ENCODE assay signal across 29 mouse cellular contexts in genomic region chr6:146167207-146167606, GRCm38 (mm10).
DNase-seq lines count a peak whose midpoint lies in the region; ATAC-seq and TF ChIP-seq lines count a peak whose summit lies in the region.
"Had no signal": no experiment of that assay in that cellular context is flagged by ENCODE, and none has a peak within 500 bp of the region (broad histone marks: within the 10 kb centered on the region; RNA-seq: fewer than 3 reads in every experiment).

No protein-coding gene starts in this region.

- H3K4me2 ChIP-seq in forebrain, embryonic 11.5 days (ENCODE audit: low read depth, low read length, severe bottlenecking) = no peak overlapping the region
- H3K4me2 ChIP-seq in forebrain, embryonic 12.5 days = no peak overlapping the region
- H3K4me2 ChIP-seq in kidney, embryonic 15.5 days = no peak overlapping the region
- H3K4me2 ChIP-seq in lung, embryonic 14.5 days = no peak overlapping the region
- H3K4me2 ChIP-seq: embryonic facial prominence, embryonic 13.5 days; heart, embryonic 13.5 days; hindbrain, embryonic 14.5 days had no signal

- no peak overlapping the region for H3K9ac ChIP-seq in forebrain, embryonic 11.5 days (ENCODE audit: low read length)
- no peak overlapping the region for H3K9ac ChIP-seq in forebrain, embryonic 12.5 days
- H3K9ac ChIP-seq in kidney, embryonic 15.5 days = no peak overlapping the region
- H3K9ac ChIP-seq in lung, embryonic 14.5 days = no peak overlapping the region
- H3K9ac ChIP-seq: embryonic facial prominence, embryonic 13.5 days; forebrain, postnatal 0 days; heart, embryonic 13.5 days; hindbrain, embryonic 14.5 days had no signal

- H3K36me3 ChIP-seq in forebrain, embryonic 11.5 days (ENCODE audit: control insufficient read depth, insufficient read depth, low read length) = no peaks in the 10 kb centered on the region
- H3K36me3 ChIP-seq in forebrain, embryonic 12.5 days (replicated peaks) = no peaks in the 10 kb centered on the region
- H3K36me3 ChIP-seq in kidney, embryonic 15.5 days = no peaks in the 10 kb centered on the region
- no peaks in the 10 kb centered on the region for H3K36me3 ChIP-seq in lung, embryonic 14.5 days (ENCODE audit: insufficient read depth)
- H3K36me3 ChIP-seq: embryonic facial prominence, embryonic 10.5 days; embryonic facial prominence, embryonic 13.5 days had no signal

- DNase-seq in forebrain, embryonic 11.5 days (ENCODE audit: low spot score) = peak; percentile 17
- no peak for DNase-seq in kidney, postnatal 36 days
- peak; percentile 29 for DNase-seq in kidney, postnatal 10 days
- DNase-seq in kidney, adult 8-10 months = no peak
- peak; percentile 25 for DNase-seq in lung, embryonic 14.5 days
- DNase-seq in lung, postnatal 25 days (ENCODE audit: low spot score) = no peak
- DNase-seq: adrenal gland, adult 8-10 months; adrenal gland, postnatal 25 days; cerebellum, adult 11-12 months; cerebellum, adult 8-10 months; cerebellum, postnatal 10 days; cerebellum, postnatal 36 days; embryo, embryonic 11 days; forebrain, postnatal 0 days; gastrocnemius, adult 2 months; gastrocnemius, postnatal 14 days; heart, adult 18-20 months; heart, postnatal 14 days; heart, postnatal 4 days had no signal

- H3K9me3 ChIP-seq in forebrain, embryonic 11.5 days (ENCODE audit: control insufficient read depth, low read length) = no peaks in the 10 kb centered on the region
- no peaks in the 10 kb centered on the region for H3K9me3 ChIP-seq in forebrain, embryonic 12.5 days
- no peaks in the 10 kb centered on the region for H3K9me3 ChIP-seq in kidney, embryonic 15.5 days (replicated peaks)
- H3K9me3 ChIP-seq in lung, embryonic 14.5 days (ENCODE audit: low read depth, low read length) = no peaks in the 10 kb centered on the region
- H3K9me3 ChIP-seq: embryonic facial prominence, embryonic 10.5 days; embryonic facial prominence, embryonic 13.5 days; heart, embryonic 10.5 days; heart, embryonic 13.5 days had no signal

- H3K4me1 ChIP-seq in forebrain, embryonic 11.5 days (replicated peaks; ENCODE audit: control insufficient read depth, insufficient read depth, low read length) = no peaks in the 10 kb centered on the region
- no peaks in the 10 kb centered on the region for H3K4me1 ChIP-seq in forebrain, embryonic 12.5 days
- peaks cover 8% of the 10 kb centered on the region; the same call in 1 of the 2 replicates for H3K4me1 ChIP-seq in kidney, embryonic 15.5 days
- no peaks in the 10 kb centered on the region for H3K4me1 ChIP-seq in lung, embryonic 14.5 days (ENCODE audit: insufficient read depth)
- H3K4me1 ChIP-seq: embryonic facial prominence, embryonic 13.5 days had no signal

- H3K4me3 ChIP-seq in forebrain, embryonic 11.5 days (ENCODE audit: low read depth, low read length) = no peak overlapping the region
- no peak overlapping the region for H3K4me3 ChIP-seq in forebrain, embryonic 12.5 days (replicated peaks)
- H3K4me3 ChIP-seq in kidney, embryonic 15.5 days (replicated peaks) = no peak overlapping the region
- H3K4me3 ChIP-seq in lung, embryonic 14.5 days (ENCODE audit: low read depth, low read length) = no peak overlapping the region
- H3K4me3 ChIP-seq: embryonic facial prominence, embryonic 10.5 days; embryonic facial prominence, embryonic 13.5 days; erythroblast, embryonic 14.5 days; gastrocnemius, adult 2 months; heart, embryonic 10.5 days; heart, embryonic 13.5 days had no signal

- no peaks in the 10 kb centered on the region for H3K27me3 ChIP-seq in forebrain, embryonic 11.5 days (ENCODE audit: control insufficient read depth, insufficient read depth, low read length)
- H3K27me3 ChIP-seq in forebrain, embryonic 12.5 days = no peaks in the 10 kb centered on the region
- H3K27me3 ChIP-seq in kidney, embryonic 15.5 days = no peaks in the 10 kb centered on the region
- no peaks in the 10 kb centered on the region for H3K27me3 ChIP-seq in lung, embryonic 14.5 days (ENCODE audit: insufficient read depth, low read length)
- H3K27me3 ChIP-seq: embryonic facial prominence, embryonic 13.5 days; heart, embryonic 13.5 days had no signal

- ATAC-seq in forebrain, embryonic 11.5 days (replicated peaks; ENCODE audit: low FRiP score) = no peak
- ATAC-seq in forebrain, embryonic 12.5 days (ENCODE audit: low FRiP score) = no peak
- ATAC-seq in kidney, embryonic 15.5 days (replicated peaks; ENCODE audit: low FRiP score) = peak; percentile 33; the same call in 1 of the 2 replicates
- ATAC-seq in lung, embryonic 14.5 days (ENCODE audit: insufficient read depth) = no peak
- ATAC-seq: activated CD4-positive, CD25-positive, alpha-beta regulatory T cell, adult 4 months; forebrain, embryonic 14.5 days; forebrain, postnatal 0 days had no signal

- WGBS in forebrain, embryonic 11.5 days = 90% methylated on average over 5 of the region's 5 CpGs
- 88% methylated on average over 5 of the region's 5 CpGs for WGBS in forebrain, embryonic 12.5 days
- WGBS in kidney, embryonic 15.5 days = 52% methylated on average over 5 of the region's 5 CpGs
- whole genome bisulfite sequencing in lung, embryonic 14.5 days = 45% methylated on average over 5 of the region's 5 CpGs

- no peak overlapping the region for H3K27ac ChIP-seq in forebrain, embryonic 11.5 days (ENCODE audit: low read depth, low read length)
- no peak overlapping the region for H3K27ac ChIP-seq in forebrain, embryonic 12.5 days
- H3K27ac ChIP-seq in kidney, embryonic 15.5 days = no peak overlapping the region
- H3K27ac ChIP-seq in lung, embryonic 14.5 days (ENCODE audit: low read depth) = no peak overlapping the region
- H3K27ac ChIP-seq: embryonic facial prominence, embryonic 10.5 days; embryonic facial prominence, embryonic 13.5 days; gastrocnemius, adult 2 months; heart, embryonic 10.5 days; heart, embryonic 13.5 days; hindbrain, embryonic 14.5 days had no signal

- no peak for TF ChIP-seq CTCF in lung, embryonic 14.5 days (IDR thresholded peaks at IDR 0.05; ENCODE audit: low read depth)

Comparison
In these comparisons a context has a peak if more than half of its experiments do, and no peak if none do; other contexts are left out.
1. DNase-seq: peak in forebrain, embryonic 11.5 days (single experiment), kidney, postnatal 10 days (single experiment) and lung, embryonic 14.5 days (single experiment); none in kidney, postnatal 36 days (0 of 2), kidney, adult 8-10 months (0 of 2) and lung, postnatal 25 days (single experiment).